Mouse (Mus musculus) heart, postnatal 0 days (tissue): ENCODE data around the gene Cbfa2t3. TPM values are rescaled to one million over a fixed set of nuclear protein-coding genes. Genes with fewer than 3 reads are reported as not detected.

Experiments
- ATAC-seq: fragments of 200-750 bp; cut with Nextera tagmentation; 2 replicates; pipeline ENCODE4 v1.8.0; 2017; ENCODE audit warnings: low read depth, moderate number of reproducible peaks, moderate library complexity; ENCODE audit not compliant: insufficient read depth
- DNase-seq: peaks from one replicate; pipeline ENCODE4 v3.0.0-alpha.2; 2016; ENCODE audit warnings: low spot score
- H3K27ac ChIP-seq: fragments of 300-500 bp; sonication (generic); 2 replicates; pipeline ENCODE4 v1.5.1; 2014; ENCODE audit warnings: low read depth, mild to moderate bottlenecking
- H3K27me3 ChIP-seq: fragments of 300-500 bp; sonication (generic); 2 replicates; pipeline ENCODE4 v1.6.1; 2014; ENCODE audit warnings: low read length, mixed read lengths; ENCODE audit not compliant: control insufficient read depth, insufficient read depth
- H3K36me3 ChIP-seq: fragments of 300-500 bp; sonication (generic); replicated peaks from 2 replicates; pipeline ENCODE4 v1.6.1; 2014; ENCODE audit warnings: low read length, mixed read lengths; ENCODE audit not compliant: control insufficient read depth, insufficient read depth
- H3K4me1 ChIP-seq: fragments of 300-500 bp; sonication (generic); 2 replicates; pipeline ENCODE4 v1.6.1; 2014; ENCODE audit warnings: antibody characterized with exemption; ENCODE audit not compliant: control insufficient read depth, insufficient read depth
- H3K4me2 ChIP-seq: fragments of 300-500 bp; sonication (generic); 2 replicates; pipeline ENCODE4 v1.6.1; 2014; ENCODE audit warnings: low read depth, mild to moderate bottlenecking, low read length, moderate library complexity
- H3K4me3 ChIP-seq: fragments of 300-500 bp; sonication (generic); 2 replicates; pipeline ENCODE4 v1.5.1; 2014; ENCODE audit warnings: low read depth, low read length
- H3K9ac ChIP-seq: fragments of 300-500 bp; sonication (generic); replicated peaks from 2 replicates; pipeline ENCODE4 v1.6.1; 2014; ENCODE audit warnings: low read depth, low read length, mixed read lengths
- H3K9me3 ChIP-seq: fragments of 300-500 bp; sonication (generic); replicated peaks from 2 replicates; pipeline ENCODE4 v1.6.1; 2016; ENCODE audit warnings: low read length; ENCODE audit not compliant: control insufficient read depth
- CTCF ChIP-seq: IDR thresholded peaks from 2 replicates; pipeline ENCODE4 v1.5.1; 2016; ENCODE audit warnings: antibody characterized with exemption, control low read depth, low read depth
- EP300 ChIP-seq: IDR thresholded peaks from 2 replicates; pipeline ENCODE4 v1.6.1; 2016; ENCODE audit warnings: antibody characterized with exemption, low read depth
- WGBS: fragments of 180-500 bp; shearing (Covaris S2); extraction: QIAGEN DNeasy Blood & Tissue Kit; methylation state at CpG from one replicate; pipeline ENCODE4 v1.1.7; 2014; 5-methylcytosine and 5-hydroxymethylcytosine counted together
- polyA plus RNA-seq: library from polyadenylated mRNA; unstranded; fragments of >200 nt; fragmentation: Nextera tagmentation; extraction: Ambion mirVana; gene quantifications from 2 replicates; pipeline ENCODE4 v1.2.1, GENCODE M21; 2015
- total RNA-seq: library from RNA; depleted of rRNA; stranded (reverse); fragments of >200 nt; gene quantifications from 2 replicates; pipeline ENCODE4 v1.2.3, GENCODE M21; 2014; ENCODE audit warnings: low replicate concordance

Gene Cbfa2t3
- total and polyA plus RNA-seq, 2 experiments from 2014 or later, result 1.1 to 4.3 TPM

DNA sequence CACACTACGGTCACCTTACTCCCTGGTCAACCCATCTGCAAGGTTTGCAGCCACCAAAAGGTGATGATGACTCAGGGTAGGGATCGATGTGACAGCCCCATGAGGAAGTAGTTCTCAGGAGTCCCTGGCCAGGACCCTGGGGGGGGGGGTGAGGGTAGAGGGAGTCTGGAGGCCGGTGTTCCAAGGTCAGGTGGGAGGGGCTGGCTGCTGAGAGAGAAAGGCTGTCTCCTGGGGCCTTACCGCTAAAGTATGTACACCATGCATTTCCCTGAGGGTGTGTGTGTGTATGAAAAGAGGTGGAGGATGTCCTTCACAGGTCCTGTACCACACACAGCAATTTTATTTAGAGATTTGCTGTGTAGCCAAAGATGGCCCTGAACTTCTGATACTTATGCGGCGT, 46.3 kb downstream of the Cbfa2t3 start:
- H3K4me1 ChIP-seq, result peaks cover 25% of the 10 kb centered on the region
- DNase-seq, result no peak
- no peak overlapping the region for H3K9ac ChIP-seq
- TF ChIP-seq EP300, result no peak
- no peak for TF ChIP-seq CTCF
- ATAC-seq, result no peak
- H3K27me3 ChIP-seq, result no peaks in the 10 kb centered on the region; the same call in 1 of the 2 replicates
- no peaks in the 10 kb centered on the region; the same call in 1 of the 2 replicates for H3K36me3 ChIP-seq
- H3K4me3 ChIP-seq, result no peak overlapping the region
- H3K4me2 ChIP-seq, result no peak overlapping the region
- WGBS, result 55% methylated on average over 6 of the region's 6 CpGs
- H3K27ac ChIP-seq, result no peak overlapping the region
- H3K9me3 ChIP-seq, result no peaks in the 10 kb centered on the region

DNA sequence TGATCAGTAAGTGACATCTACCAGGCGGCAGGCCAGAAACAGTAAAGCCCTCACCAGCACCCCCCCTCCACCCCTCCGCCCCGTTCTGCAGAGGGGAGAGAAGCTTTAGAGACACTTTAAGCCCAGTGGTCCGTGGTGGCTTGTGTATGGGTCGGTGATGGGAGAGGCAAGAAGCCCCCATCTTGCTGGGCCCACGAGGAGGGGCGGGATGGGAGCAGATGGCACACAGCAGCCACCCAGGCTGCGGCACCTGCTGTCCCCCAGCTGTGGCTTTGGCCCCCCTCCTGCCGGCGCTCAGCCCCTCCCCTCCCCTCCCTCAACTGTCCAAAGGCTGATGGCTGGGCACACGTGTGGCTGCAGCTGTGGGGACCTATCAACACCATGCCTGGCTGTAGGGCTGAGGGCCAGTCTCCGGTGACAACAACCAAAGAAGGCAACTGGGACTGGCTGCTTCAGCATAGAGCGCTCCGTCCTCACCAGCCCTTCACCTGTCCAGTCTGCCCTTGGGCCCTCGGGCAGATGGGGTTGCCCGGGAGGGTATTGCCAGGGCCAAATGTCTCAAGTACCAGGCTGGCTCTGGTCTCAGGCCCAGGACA, 47.5 kb downstream of the Cbfa2t3 start:
- peak; percentile 18; the same call in 1 of the 2 replicates for ATAC-seq
- no peak overlapping the region for H3K4me3 ChIP-seq
- no peak overlapping the region for H3K27ac ChIP-seq
- H3K9me3 ChIP-seq, result no peaks in the 10 kb centered on the region
- DNase-seq, result no peak
- H3K27me3 ChIP-seq, result no peaks in the 10 kb centered on the region; the same call in 1 of the 2 replicates
- H3K36me3 ChIP-seq, result no peaks in the 10 kb centered on the region; the same call in 1 of the 2 replicates
- H3K4me2 ChIP-seq, result no peak overlapping the region
- no peak for TF ChIP-seq EP300
- no peak for TF ChIP-seq CTCF
- H3K9ac ChIP-seq, result no peak overlapping the region
- WGBS, result 56% methylated on average over 16 of the region's 16 CpGs
- H3K4me1 ChIP-seq, result peaks cover 15% of the 10 kb centered on the region

DNA sequence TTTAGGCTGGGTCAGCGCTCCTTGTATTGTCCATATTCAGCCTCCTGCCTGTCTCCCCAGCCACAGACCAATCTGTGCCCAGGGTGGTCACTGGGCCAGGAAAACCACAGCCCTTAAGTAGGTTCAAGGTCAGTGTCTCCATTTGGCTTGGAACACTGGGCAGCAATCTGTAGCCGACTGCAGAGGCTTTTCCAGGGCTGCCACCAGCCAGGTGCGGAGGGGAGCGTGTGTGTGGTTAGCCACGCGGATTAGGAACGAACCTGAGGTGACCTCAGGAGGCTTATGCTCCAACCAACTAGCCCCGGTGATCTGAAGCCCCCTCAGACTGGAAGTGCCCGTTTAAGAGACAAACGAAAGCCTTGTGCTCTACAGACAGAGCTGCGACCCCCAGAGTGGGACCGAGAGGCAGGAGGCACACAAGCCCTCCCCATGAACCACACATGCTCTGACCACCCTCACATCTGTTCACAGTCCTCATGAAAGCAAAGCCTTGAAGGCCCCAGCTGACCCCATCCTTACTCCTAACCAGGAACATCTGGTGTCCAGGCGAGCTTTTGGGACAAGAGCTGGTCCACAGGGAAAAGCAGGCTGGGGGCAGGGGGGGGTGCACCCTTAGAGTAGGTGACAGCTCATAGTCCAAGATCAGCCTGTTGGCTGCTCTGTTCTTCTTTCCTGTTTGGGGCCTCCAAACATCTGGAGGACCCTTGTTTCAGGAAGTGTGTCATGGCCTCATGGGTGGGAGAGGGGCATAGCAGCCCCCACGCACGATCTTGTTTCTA, 50.5 kb downstream of the Cbfa2t3 start:
- Histone ChIP-seq H3K36me3 (peaks cover 4% of the 10 kb centered on the region; the same call in 1 of the 2 replicates), H3K4me1 (no peaks in the 10 kb centered on the region; the same call in 1 of the 2 replicates), H3K9me3 (no peaks in the 10 kb centered on the region), H3K4me3 (no peak overlapping the region), H3K27me3 (no peaks in the 10 kb centered on the region; the same call in 1 of the 2 replicates), H3K9ac (no peak overlapping the region), H3K27ac (no peak overlapping the region), H3K4me2 (no peak overlapping the region)
- WGBS, result 76% methylated on average over 15 of the region's 15 CpGs
- TF ChIP-seq EP300 (no peak), CTCF (no peak)
- no peak for ATAC-seq
- no peak for DNase-seq

DNA sequence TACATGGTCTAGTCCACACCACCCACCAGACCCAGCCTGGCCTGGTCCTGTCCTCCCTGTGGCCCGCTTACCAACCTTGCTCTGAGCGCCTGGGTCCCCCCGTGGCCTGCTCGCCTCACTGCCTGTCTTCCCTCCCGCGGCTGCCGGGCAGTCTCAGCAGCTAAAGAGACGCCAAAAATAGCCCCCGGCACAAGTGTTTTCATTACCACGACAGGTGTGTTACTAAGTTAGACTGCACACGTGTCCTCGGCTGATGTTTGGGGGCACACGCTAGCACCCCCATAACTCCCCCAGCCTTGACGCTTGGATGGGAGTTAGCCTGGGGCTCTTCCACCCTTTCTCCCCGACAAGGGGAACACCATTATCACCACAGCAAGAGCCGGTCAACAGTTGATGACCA, 52.6 kb downstream of the Cbfa2t3 start:
- Histone ChIP-seq H3K4me3 (no peak overlapping the region), H3K9ac (no peak overlapping the region), H3K9me3 (no peaks in the 10 kb centered on the region), H3K4me1 (peaks cover 6% of the 10 kb centered on the region; the same call in 1 of the 2 replicates), H3K27ac (no peak overlapping the region), H3K27me3 (no peaks in the 10 kb centered on the region; the same call in 1 of the 2 replicates), H3K4me2 (no peak overlapping the region), H3K36me3 (peaks cover 4% of the 10 kb centered on the region; the same call in 1 of the 2 replicates)
- no peak for DNase-seq
- WGBS, result 46% methylated on average over 16 of the region's 16 CpGs
- ATAC-seq, result no peak
- no peak for TF ChIP-seq CTCF
- no peak for TF ChIP-seq EP300

DNA sequence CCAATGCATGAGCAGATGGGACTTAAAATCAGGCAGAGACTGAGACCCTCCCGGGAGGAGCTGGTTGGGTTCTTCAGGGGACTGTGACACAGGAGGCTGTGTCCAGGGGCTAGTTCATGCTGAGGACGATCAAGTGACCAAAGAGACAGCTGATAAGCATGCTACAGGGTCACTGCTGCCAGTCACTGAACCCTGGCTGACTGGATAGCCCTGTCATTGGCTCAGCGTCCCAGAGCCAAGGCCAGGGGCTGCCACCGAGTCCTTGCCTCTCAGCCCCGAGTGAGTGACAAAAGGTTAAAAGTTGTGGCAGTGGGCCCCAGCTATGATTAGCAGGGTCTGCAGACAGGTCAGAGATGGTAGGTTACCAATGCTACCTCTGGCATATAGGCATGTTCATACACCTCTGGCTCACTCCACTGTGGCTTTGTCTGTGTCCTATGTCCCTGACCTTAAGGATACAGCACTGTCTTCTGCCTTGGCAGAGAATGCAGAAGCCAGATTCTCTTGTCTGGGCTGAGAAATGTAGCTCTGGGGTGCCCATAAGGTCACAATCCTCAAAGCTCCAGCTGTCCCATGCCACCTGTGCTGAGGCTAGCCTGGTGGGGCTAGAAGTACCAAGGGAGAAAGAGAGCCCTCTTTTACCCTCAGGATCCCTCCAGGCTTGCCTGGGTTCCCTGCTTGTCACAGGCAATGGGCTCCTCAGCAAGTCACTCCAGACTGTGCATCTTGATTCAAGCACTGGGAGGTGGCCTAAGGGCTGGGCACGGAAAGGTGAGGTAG, 54.5 kb downstream of the Cbfa2t3 start:
- DNase-seq (no peak), ATAC-seq (no peak)
- no peak for TF ChIP-seq EP300
- TF ChIP-seq CTCF, result no peak
- H3K9ac ChIP-seq, result no peak overlapping the region
- WGBS, result 78% methylated on average over 6 of the region's 6 CpGs
- H3K4me2 ChIP-seq, result no peak overlapping the region
- H3K27ac ChIP-seq, result no peak overlapping the region
- no peak overlapping the region for H3K4me3 ChIP-seq
- no peaks in the 10 kb centered on the region for H3K27me3 ChIP-seq
- H3K36me3 ChIP-seq, result peaks cover 4% of the 10 kb centered on the region; the same call in 1 of the 2 replicates
- peaks cover 6% of the 10 kb centered on the region; the same call in 1 of the 2 replicates for H3K4me1 ChIP-seq
- H3K9me3 ChIP-seq, result no peaks in the 10 kb centered on the region
